Mouse (Mus musculus): ENCODE measurements around the gene Cela3a. TPM values are rescaled to one million over a fixed set of nuclear protein-coding genes. Genes with fewer than 3 reads are reported as not detected.
A peak's percentile ranks its signal among the peaks of the same experiment; 100 is the strongest.

The Cela3a gene
- polyA plus RNA-seq, 1 experiment from 2014 or later: not detected

- H3K4me3 ChIP-seq: no peak overlapping the region
- H3K4me2 ChIP-seq: no peak overlapping the region
- no peaks in the 10 kb centered on the region for H3K27me3 ChIP-seq
- ATAC-seq (ENCODE audit: low read depth): no peak
- no peak overlapping the region for H3K27ac ChIP-seq (replicated peaks)
- no peaks in the 10 kb centered on the region for H3K4me1 ChIP-seq (replicated peaks)
- H3K36me3 ChIP-seq: no peaks in the 10 kb centered on the region
- no peak overlapping the region for H3K9ac ChIP-seq
- H3K9me3 ChIP-seq: no peaks in the 10 kb centered on the region
- 95% methylated on average over 3 of the region's 3 CpGs for WGBS
These were observed 4.0 kb downstream of the Cela3a start for GRCm38 (mm10) chr4:137405571-137405970.

DNA sequence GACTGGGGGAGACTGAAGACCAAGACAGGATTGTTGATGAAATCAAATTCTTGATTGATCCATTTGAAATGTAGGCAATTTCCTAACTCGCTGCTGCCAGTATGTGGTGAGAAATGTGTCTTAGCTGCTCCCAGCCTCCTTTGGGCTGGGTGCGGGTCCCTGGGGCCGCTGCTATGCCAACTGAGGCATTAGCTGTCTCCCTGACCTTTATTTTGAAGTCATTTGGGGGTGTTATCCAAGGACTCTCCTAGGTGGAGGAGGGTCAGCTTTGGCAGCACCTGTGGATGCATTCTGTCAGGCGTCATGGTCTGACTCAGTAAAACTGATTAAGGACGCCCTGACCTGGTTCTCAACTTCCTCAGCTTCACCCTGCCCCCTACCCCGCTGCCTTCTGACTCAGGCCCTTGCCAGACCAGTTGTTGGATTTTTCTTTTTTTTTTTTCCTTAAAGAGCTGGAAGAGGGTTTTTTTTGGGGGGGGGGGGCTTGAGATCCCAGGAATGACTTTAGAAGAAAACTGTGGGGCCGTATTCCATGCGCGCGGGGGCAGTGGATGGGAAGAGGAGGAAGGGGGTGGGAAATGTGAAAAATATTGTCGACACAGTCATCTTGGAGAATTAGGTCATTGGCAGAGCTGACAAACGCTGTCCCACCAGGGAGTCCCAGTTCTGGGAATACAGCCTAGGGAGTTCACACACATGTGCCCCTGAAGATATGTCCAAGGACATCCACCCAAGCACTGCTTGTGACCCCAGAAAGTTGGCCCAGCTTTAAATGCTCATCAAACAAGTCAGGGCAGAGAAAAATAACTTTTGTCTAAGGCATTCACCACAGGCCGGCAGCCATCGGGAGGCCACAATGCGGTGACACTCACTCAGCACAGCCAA, 12.7 kb downstream of the Cela3a start:
- H3K4me2 ChIP-seq: no peak overlapping the region
- H3K36me3 ChIP-seq: no peaks in the 10 kb centered on the region
- no peak overlapping the region for H3K27ac ChIP-seq (replicated peaks)
- no peak overlapping the region for H3K9ac ChIP-seq
- no peaks in the 10 kb centered on the region for H3K27me3 ChIP-seq
- H3K9me3 ChIP-seq: no peaks in the 10 kb centered on the region
- H3K4me3 ChIP-seq: no peak overlapping the region
- H3K4me1 ChIP-seq (replicated peaks): no peaks in the 10 kb centered on the region
- 73% methylated on average over 15 of the region's 15 CpGs for WGBS
- no peak for ATAC-seq (ENCODE audit: low read depth)

GRCm38 (mm10) chr4:137393378-137394135, 16.0 kb downstream of the Cela3a start:
- Histone ChIP-seq H3K9me3 (no peaks in the 10 kb centered on the region), H3K27ac (replicated peaks) (no peak overlapping the region), H3K36me3 (no peaks in the 10 kb centered on the region), H3K27me3 (no peaks in the 10 kb centered on the region), H3K9ac (no peak overlapping the region), H3K4me3 (no peak overlapping the region), H3K4me2 (no peak overlapping the region), H3K4me1 (replicated peaks) (peaks cover 10% of the 10 kb centered on the region)
- ATAC-seq (ENCODE audit: low read depth): no peak
- 77% methylated on average over 9 of the region's 9 CpGs for WGBS

GRCm38 (mm10) chr4:137392874-137393273, 16.7 kb downstream of the Cela3a start:
- peaks cover 10% of the 10 kb centered on the region for H3K4me1 ChIP-seq (replicated peaks)
- no peak overlapping the region for H3K9ac ChIP-seq
- 86% methylated on average over 9 of the region's 9 CpGs for WGBS
- H3K4me3 ChIP-seq: no peak overlapping the region
- ATAC-seq (ENCODE audit: low read depth): no peak
- no peaks in the 10 kb centered on the region for H3K36me3 ChIP-seq
- H3K4me2 ChIP-seq: no peak overlapping the region
- no peaks in the 10 kb centered on the region for H3K27me3 ChIP-seq
- no peaks in the 10 kb centered on the region for H3K9me3 ChIP-seq
- H3K27ac ChIP-seq (replicated peaks): no peak overlapping the region

GRCm38 (mm10) chr4:137391287-137391686, 18.3 kb downstream of the Cela3a start:
- WGBS: 87% methylated on average over 3 of the region's 3 CpGs
- Histone ChIP-seq H3K27ac (replicated peaks) (no peak overlapping the region), H3K36me3 (no peaks in the 10 kb centered on the region), H3K4me1 (replicated peaks) (peaks cover 19% of the 10 kb centered on the region), H3K4me3 (no peak overlapping the region), H3K9ac (no peak overlapping the region), H3K27me3 (no peaks in the 10 kb centered on the region), H3K4me2 (no peak overlapping the region), H3K9me3 (no peaks in the 10 kb centered on the region)
- no peak for ATAC-seq (ENCODE audit: low read depth)

- peaks cover 19% of the 10 kb centered on the region for H3K4me1 ChIP-seq (replicated peaks)
- H3K36me3 ChIP-seq: no peaks in the 10 kb centered on the region
- H3K9ac ChIP-seq: no peak overlapping the region
- no peak overlapping the region for H3K4me2 ChIP-seq
- WGBS: 83% methylated on average over 4 of the region's 4 CpGs
- ATAC-seq (ENCODE audit: low read depth): no peak
- no peaks in the 10 kb centered on the region for H3K9me3 ChIP-seq
- no peaks in the 10 kb centered on the region for H3K27me3 ChIP-seq
- no peak overlapping the region for H3K27ac ChIP-seq (replicated peaks)
- H3K4me3 ChIP-seq: no peak overlapping the region
These were observed 19.4 kb downstream of the Cela3a start for GRCm38 (mm10) chr4:137390196-137390595.

GRCm38 (mm10) chr4:137388983-137389382, 20.6 kb downstream of the Cela3a start:
- H3K27ac ChIP-seq (replicated peaks): no peak overlapping the region
- no peaks in the 10 kb centered on the region for H3K27me3 ChIP-seq
- H3K36me3 ChIP-seq: no peaks in the 10 kb centered on the region
- ATAC-seq (ENCODE audit: low read depth): no peak
- peak overlapping the region; percentile 80; the same call in 1 of the 2 replicates for H3K9ac ChIP-seq
- 47% methylated on average over 6 of the region's 6 CpGs for WGBS
- no peaks in the 10 kb centered on the region for H3K9me3 ChIP-seq
- H3K4me2 ChIP-seq: peak overlapping the region; percentile 87
- H3K4me3 ChIP-seq: peak overlapping the region; percentile 76
- peaks cover 19% of the 10 kb centered on the region for H3K4me1 ChIP-seq (replicated peaks)

DNA sequence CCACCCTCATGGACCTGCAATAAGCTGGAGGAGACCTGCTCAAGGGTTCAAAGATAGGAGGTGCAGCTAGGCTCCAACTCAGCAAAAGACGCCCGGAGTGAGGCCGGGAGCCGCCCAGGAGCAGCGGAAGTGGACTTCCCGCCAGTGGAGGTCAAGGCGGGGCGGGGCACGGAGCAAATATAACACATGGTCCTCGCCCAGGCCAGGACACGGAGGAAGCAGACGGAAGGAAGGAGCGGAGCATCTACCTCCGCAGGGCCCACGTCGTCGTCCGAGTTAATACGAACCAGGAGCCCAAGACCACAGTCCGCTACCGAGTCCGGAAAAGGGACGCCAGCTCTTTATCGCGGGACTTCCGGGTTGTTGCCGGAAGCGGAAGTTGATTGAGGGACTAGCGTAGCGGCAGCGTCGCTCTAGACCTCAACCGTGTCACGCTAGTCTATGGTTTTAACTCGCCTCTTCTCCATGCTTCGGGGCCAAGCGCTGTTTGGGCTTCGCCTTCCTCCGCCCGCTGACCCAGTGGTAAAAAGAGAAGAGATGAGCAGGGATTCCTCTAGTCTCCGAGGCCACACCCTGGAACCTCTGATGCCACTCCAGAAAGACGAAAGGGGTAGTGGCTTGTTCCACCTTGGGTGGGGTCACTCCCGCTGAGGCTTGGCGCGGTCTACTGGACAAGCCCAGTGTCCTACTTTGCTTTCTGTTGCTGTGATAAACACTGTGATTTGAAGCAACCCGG, 21.4 kb downstream of the Cela3a start:
- WGBS: 1% methylated on average over 46 of the region's 46 CpGs
- ATAC-seq (ENCODE audit: low read depth): peak; percentile 95

GRCm38 (mm10) chr4:137387482-137388058, 22.0 kb downstream of the Cela3a start:
- peak; percentile 75; the same call in 1 of the 2 replicates for ATAC-seq (ENCODE audit: low read depth)
- no peaks in the 10 kb centered on the region for H3K27me3 ChIP-seq
- no peaks in the 10 kb centered on the region for H3K36me3 ChIP-seq
- H3K4me1 ChIP-seq (replicated peaks): peaks cover 19% of the 10 kb centered on the region
- under 1% methylated on average over 20 of the region's 20 CpGs for WGBS
- peak overlapping the region; percentile 80 for H3K9ac ChIP-seq
- peak overlapping the region; percentile 87 for H3K4me2 ChIP-seq
- peak overlapping the region; percentile 89 for H3K27ac ChIP-seq (replicated peaks)
- H3K4me3 ChIP-seq: peak overlapping the region; percentile 76
- no peaks in the 10 kb centered on the region for H3K9me3 ChIP-seq

More for the DNA sequence above, 21.4 kb downstream of the Cela3a start:
- H3K27me3 ChIP-seq: no peaks in the 10 kb centered on the region
- H3K9ac ChIP-seq: peak overlapping the region; percentile 80
- peaks cover 19% of the 10 kb centered on the region for H3K4me1 ChIP-seq (replicated peaks)
- no peaks in the 10 kb centered on the region for H3K36me3 ChIP-seq
- H3K27ac ChIP-seq (replicated peaks): peak overlapping the region; percentile 89
- H3K4me2 ChIP-seq: peak overlapping the region; percentile 87
- H3K9me3 ChIP-seq: no peaks in the 10 kb centered on the region
- peak overlapping the region; percentile 76 for H3K4me3 ChIP-seq

DNA sequence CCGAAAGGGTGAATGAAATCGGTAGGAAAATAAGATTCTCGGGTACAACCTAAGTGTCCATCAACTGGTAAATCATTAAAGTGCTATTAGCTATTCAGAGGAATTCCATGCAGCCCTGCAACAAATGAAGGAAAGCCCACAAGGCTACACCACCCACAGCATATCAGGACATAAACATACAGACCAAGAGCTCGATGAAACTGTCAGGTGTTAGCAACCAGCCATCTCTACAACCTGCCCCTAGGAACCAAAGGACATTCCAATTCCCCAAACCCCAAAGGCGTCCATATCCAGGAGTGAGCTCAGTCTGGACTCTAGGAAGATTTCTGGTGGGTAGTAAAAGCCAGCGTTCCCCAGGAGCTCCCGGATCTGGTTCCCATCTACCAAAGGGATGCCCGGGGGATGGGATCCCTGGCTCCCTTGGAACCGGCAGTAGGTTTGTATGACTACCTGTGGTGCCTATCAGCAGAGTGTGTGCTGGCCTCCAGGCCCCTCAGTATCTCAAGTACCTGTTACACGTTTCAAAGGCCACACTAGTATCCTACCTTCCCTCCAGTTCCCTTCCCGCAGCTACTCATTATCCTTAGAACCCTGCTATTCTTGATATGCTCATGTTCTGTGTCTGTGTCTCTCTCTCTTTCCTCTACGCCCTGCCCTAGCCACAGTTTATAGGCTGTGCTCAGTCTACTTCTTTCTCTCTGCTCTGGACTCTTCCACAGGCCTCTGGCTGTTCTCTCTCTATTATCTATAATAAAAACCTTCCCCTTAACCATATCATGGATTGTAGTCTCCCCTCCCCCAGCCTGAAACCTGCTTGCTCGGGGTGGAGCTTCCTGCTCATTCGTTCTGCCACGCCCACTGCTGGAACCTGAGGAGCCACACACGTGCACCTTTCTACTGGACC, 28.6 kb downstream of the Cela3a start:
- H3K9ac ChIP-seq: no peak overlapping the region
- H3K27ac ChIP-seq (replicated peaks): no peak overlapping the region
- H3K27me3 ChIP-seq: no peaks in the 10 kb centered on the region
- H3K9me3 ChIP-seq: no peaks in the 10 kb centered on the region
- H3K36me3 ChIP-seq: no peaks in the 10 kb centered on the region
- H3K4me1 ChIP-seq (replicated peaks): no peaks in the 10 kb centered on the region
- 32% methylated on average over 15 of the region's 16 CpGs for WGBS
- peak overlapping the region; percentile 9; the same call in 1 of the 2 replicates for H3K4me2 ChIP-seq
- ATAC-seq (ENCODE audit: low read depth): no peak
- H3K4me3 ChIP-seq: no peak overlapping the region
